In genomic region chr1:37488531-37488930, GRCm38 (mm10) we compare ENCODE assay signal across 22 mouse cellular contexts.
"Had no signal": no experiment of that assay in that cellular context is flagged by ENCODE, and none has a peak within 500 bp of the region (broad histone marks: within the 10 kb centered on the region; RNA-seq: fewer than 3 reads in every experiment).

No protein-coding gene starts in this region.

- H3K27ac ChIP-seq: gastrocnemius, adult 2 months; heart, embryonic 10.5 days; hindbrain, embryonic 10.5 days; hindbrain, embryonic 12.5 days; hindbrain, embryonic 14.5 days; intestine, embryonic 15.5 days; layer of hippocampus, adult 2 months; left cerebral cortex, adult 2 months; limb, embryonic 10.5 days; limb, embryonic 12.5 days had no signal

- H3K27me3 ChIP-seq: heart, embryonic 12.5 days; intestine, embryonic 15.5 days; limb, embryonic 12.5 days had no signal

- H3K36me3 ChIP-seq: heart, embryonic 10.5 days; heart, embryonic 12.5 days; hindbrain, embryonic 12.5 days; limb, embryonic 10.5 days had no signal

- H3K4me1 ChIP-seq: heart, embryonic 12.5 days; hindbrain, embryonic 10.5 days; hindbrain, embryonic 12.5 days; intestine, embryonic 15.5 days; limb, embryonic 12.5 days had no signal

- H3K4me3 ChIP-seq: gastrocnemius, adult 2 months; heart, embryonic 10.5 days; heart, embryonic 12.5 days; hindbrain, embryonic 10.5 days; hindbrain, embryonic 12.5 days; intestine, embryonic 15.5 days; layer of hippocampus, adult 2 months; left cerebral cortex, adult 2 months; limb, embryonic 10.5 days; limb, embryonic 12.5 days had no signal

- DNase-seq: gastrocnemius, adult 2 months; gastrocnemius, postnatal 10 days; gastrocnemius, postnatal 25 days; heart, adult 18-20 months; heart, postnatal 10 days; heart, postnatal 4 days; kidney, adult 18-20 months; kidney, adult 8-10 months; kidney, postnatal 10 days; kidney, postnatal 25 days; kidney, postnatal 4 days; liver had no signal
